Mouse (Mus musculus): Measurements from ENCODE around the gene Ddx27.
"Not testable (repeated sequence)": the region's sequence is repeated elsewhere in the genome, so short reads cannot be mapped to it uniquely, and the experiment has no call there.

The Ddx27 gene

DNA sequence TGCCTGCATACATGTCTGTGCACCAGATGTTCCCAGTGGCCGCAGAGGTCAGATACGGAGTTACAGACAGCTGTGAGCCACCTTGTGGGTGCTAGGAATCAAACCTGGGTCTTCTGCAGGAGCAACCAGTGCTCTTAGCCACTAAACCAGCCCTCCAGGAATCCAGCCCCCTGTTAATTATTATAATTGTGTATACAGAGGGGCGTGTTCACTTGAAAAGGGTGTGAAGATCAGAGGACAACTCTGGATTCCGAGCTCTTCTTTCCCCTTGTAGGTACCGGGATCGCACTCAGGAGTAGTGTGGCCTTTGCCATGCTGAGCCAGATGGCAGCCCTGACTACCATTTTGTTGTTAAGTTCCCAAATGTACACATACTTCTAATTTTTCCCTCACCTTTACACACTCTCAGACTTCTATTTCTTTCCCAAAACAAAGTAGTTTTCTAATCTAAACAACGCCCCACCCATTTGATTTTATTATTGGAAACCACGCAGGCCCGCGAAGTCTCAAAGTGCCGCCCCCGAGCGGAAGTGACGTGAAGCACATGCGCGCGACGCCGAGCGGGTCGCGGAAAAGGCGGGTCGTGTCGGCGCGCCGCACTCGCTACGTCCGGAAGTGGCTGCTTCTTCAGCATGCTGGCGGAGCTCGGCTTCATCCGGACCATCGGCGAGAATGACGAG lies at the start of gene Ddx27:
TSS of gene Ddx27 (plus strand) at position 492 of the 680 bp plus-strand sequence.
- DNase-seq = peak; percentile 95 to 96

DNA sequence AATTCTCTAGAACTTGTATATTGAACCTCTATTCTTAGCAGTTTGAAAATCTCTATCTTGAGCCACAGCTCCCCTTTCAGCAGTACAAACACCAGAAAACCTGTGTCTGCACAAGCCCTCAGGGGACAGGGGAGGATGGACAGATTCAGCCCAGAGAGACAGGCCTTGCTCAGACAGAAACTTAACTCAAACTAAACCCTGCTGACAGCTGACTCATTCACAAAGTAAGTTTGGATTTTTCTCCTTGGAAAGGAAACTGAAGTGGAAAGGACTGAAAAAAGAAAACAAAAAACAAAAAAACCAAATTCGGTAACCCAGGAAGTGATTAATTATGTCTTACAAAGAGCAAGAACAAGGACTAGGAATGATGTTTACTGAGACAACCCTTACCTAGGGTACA lies 41.8 kb upstream of the Ddx27 start:
- DNase-seq = no peak

DNA sequence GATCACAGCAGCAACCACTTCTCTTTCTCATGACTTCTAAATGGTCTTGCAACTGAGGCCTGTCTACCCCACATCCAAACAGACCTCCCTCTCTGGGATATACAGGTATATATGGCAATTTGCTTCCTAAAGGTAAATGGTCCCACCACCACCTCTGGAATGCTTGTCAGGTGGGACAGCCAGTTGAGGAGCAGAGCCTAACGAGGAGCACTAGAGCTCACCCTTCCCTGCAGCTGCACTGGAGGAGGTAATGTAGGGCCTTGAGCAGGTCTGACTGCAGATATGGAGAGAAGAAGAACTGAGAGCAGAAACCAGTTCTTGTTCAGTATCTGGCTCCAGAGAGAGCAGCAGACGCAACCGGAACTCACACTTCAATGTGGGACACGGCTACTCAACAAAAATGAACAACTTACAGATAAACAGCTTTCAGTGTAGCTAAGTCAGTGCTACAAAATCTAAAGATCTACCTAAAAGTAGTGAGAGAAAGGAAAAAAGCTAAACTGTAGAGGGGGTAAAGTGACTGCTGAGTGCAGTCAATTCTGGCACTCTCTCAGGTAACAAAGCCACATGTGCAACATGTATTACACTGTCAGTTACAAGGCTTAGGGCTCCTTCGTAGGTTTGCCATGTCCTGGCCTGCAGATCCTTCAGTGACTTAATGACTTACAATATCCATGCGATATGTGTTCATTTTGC lies 40.7 kb upstream of the Ddx27 start:
- DNase-seq = no peak

DNA sequence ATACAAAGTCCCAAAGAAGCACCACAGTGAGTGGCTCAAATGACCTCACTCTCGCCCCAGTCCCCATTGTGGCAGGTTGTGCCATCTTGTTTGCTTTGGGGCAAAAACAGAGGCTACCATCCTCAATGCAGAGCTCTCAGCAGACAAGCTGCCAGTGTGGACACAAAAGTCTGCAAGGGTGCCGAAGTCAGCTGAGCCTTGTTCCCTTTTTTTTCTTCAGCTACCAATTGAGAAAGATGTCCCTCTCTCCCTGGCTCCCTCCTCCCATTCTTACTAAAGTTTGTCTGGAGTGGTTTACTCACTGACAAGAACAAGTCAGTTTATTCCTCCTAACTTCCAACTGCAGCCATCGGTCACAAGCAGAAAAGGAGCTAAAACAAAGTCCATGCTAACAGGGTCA lies 38.6 kb upstream of the Ddx27 start:
- no peak for DNase-seq

DNA sequence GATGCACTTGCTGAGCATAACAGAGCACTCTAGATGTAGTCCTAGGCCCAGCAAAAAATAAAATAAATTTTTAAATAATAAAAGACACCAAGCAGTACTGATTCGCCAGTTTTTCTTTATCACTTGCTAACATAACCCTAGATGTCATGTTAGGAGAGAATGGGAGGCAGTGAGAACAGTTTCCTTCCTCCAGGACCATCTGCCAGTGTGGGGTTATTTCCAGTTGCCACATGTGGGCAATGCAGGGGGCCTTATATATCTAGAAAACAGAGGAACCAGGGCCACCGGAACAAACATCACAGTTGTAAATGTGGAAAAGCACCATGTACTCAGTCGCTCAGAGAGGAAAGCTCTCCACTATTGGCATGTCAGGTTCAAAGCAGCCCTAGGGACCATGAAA lies 37.5 kb upstream of the Ddx27 start:
- no peak for DNase-seq

DNA sequence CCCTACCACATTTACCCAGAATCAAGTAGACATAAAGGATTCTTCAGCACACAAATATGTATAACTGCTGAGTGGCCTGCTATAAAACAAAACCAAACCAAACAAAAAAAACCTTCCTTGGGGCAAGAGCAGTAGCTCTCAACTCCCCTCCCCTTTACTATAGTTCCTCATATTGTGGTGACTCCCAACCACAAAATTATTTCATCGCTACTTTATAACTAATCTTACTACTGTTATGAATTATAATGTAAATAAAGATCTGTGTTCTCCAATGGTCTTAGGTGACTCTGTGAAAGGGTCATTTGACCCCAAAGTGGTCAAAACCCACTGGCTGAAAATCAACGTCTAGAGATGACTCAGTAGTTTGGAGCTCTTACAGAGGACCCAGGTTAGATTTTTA lies 34.8 kb upstream of the Ddx27 start:
- no peak for DNase-seq

DNA sequence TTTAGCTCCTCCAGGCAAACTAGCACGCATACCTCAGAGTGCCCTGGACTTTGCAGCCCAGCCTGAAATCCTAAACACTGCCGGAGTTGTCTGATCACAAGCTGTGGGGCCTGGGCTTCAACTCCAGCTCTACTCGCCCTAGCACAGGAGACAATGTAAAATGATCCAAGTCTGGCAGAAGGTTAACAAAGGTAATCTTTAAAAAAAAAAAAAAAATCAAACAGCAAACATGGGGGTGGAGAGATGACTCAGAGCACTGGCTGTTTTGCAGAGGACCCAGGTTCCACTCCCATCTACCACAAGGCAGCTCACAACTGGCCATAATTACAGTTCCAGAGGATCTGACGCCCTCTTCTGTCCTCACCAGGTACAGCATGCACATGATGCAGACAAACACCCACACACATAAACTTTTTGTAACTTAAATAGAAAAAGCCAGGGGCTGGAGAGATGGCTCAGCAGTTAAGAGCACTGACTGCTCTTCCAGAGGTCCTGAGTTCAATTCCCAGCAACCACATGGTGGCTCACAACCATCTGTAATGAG lies 31.6 kb upstream of the Ddx27 start:
- DNase-seq = no peak

DNA sequence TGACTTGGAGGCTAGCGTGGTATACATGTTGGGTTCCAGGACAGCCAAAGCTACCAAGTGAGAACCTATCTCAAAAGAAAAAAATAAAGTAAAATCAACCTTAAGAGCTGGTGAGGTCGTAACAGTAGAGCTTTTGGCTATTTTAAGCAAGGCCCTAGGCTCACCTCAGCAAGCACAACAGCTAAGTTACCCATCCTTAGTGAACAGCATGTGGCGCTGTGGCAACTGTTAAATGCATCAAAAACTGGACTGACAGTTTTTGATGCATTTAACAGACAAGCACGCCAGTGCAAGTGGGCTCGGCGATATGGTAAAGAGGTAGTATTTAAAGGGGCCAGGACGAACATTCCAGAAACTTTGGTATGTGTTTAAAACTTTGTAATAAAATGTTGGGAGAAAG lies 24.1 kb upstream of the Ddx27 start:
- DNase-seq = peak in 1 of 2 experiments; percentile 16

DNA sequence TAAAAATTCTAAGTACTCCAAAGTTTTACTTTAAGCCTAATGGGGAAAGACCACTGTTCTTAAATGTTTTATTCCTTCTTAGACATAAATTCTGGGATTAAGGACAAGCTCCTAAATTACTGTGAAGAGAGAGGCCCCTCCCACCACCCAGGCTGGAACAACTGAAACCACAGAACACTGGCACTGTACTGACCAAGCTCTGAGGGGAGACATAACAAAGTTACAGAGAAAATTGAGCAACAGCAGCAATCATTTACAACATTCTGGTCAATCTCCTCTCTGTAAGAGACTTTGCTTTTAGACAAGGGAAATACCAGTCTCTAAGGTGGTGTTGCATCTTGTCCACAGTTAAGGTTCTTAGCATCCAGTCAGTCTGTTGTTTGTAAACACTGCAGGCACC lies 23.0 kb upstream of the Ddx27 start:
- peak in 1 of 2 experiments; percentile 22 for DNase-seq

DNA sequence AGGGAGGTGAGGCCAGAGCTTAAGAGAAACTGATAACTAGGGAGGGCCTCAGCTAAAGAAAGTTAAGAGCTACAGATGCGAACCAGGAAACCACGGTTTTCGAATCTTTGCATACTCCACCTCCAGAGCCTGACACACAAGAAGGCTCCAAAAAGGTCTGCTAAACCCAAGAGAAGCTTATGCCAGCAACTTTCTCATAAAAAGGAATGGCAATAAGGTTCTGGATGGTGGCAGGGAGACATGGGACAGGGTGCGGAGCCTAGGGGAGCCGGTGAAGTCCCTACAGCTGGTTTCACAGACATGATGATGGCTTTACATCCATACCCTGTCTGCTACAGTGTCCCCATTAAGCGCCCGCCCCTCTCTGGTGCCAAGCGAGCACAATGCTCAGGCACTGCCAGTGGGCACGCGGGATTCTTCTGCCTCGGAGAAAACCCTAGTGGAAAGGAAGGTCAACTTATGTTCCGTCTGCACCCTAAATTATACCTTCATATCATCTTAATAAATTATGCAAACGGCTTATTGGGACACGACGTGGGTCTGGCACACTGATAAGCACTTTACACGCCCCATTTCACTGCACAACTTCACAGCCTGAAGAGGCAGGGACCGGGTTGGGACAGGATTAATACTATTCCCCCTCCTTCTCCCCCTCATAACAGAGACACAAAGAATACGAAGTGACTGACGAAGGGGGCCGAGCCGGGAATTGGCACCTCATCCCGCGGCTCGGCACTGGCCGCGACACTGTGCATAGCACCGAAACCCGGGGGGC lies 19.8 kb upstream of the Ddx27 start:
- DNase-seq = peak; percentile 34 to 52

DNA sequence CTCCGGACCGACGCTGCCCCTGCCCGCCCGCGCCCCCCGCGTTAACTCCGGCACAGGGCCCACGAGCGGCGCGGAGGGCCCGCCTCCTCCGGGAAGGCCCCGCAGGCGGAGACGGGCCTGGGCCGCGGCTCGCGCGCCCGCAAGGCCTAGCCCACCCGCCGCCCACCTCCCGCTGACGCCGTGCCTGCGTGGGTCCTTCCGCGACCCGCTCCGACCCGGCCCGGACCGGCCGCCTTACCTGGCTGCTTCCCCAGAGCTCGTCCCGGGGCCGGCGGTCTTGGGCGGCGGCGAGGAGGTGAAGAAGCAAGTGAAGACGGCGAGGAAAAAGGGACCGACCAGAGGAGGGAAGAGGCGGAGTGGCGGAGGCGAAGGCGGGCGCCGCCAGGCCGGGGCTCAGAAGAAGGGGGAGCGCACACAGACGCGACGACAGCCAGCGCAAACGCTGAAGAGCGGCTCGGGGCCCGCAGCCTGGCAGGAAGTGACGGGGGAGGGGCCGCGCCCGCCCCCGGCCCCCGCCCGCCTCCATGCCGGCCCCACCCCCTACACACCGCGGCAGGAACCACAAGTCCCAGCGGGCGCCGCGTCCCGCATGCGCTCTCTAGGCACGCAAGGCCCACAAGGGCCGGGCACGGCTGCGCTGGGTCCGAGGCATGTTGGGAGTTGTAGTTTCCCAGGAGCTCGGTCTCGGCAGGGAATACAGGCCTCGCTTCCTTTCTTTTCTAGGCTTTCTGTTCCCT lies 19.0 kb upstream of the Ddx27 start, which contains the start of gene Stau1:
TSS of gene Stau1 (minus strand) at position 504 of the 737 bp plus-strand sequence.
- peak; percentile 96 to 98 for DNase-seq

DNA sequence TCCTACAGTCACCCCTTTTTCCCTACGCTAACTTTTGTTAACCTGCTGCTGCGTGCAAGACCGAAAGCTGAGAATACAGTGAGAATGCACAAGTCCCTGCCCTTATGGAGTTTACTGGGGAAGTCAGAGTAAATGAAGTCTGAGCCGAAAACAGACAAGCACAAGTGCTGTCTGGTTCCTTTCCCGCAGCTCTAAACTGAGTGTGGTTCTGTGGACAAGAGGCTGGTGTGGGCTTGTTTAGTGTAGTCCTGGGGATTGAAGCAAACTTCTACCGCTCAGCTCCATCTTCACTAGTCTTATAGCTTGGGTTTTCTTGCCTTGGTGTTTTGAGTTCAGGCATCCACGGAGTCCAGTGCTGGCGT lies 18.5 kb upstream of the Ddx27 start:
- no peak for DNase-seq

DNA sequence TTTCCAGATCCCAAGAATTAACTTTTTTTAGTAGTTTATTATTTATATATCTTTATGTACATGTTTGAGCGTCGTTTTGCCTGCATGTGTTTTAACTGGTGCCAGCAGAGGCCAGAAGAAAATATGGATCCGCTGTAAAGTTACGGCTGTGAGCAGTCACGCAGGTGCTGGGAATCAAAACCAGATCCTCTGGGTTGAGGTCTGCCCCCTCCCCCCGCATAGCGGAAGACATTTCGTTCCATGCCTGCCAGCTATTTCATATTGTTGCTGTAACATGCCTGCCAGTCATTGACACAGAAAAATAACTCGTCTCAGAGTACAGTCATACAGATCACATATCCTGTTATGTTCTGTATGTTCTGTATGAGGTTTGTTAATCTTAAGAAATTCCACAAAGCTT lies 13.5 kb upstream of the Ddx27 start:
- no peak for DNase-seq

DNA sequence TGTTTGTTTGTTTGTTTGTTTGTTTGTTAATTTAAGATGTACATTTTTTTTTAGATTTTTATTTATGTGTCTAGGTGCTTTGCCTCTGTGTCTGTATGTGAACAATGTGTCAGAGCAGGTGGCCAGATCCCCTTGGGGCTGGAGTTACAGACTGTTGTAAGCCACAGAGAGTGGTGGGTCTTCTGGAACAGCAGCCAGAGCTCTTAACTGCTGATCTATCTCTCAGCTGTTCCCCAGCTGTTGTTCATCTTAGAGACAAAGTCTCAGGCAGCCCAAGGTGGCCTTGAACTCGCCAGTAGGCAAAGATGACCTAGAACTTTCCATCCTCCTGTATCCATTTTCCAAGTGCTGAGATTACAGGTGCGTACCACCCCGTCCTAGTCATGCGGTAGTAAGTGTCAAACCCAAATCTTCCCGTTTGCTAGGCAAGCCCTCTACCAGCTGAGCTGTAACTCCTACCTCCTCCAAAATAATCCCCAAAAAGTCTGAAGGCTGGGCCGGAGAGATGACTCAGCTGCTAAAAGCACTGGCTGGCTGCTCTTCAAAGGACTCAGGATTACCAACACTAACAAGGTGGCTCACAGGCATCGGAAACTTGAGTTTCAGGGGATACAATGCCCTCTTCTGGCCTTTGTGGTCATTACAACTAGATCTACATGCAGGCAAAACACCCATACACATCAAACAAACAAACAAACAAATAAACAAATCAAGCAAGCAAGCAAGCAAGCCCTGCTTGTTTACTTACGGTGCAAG lies 10.7 kb upstream of the Ddx27 start:
- peak; percentile 45 to 57 for DNase-seq

DNA sequence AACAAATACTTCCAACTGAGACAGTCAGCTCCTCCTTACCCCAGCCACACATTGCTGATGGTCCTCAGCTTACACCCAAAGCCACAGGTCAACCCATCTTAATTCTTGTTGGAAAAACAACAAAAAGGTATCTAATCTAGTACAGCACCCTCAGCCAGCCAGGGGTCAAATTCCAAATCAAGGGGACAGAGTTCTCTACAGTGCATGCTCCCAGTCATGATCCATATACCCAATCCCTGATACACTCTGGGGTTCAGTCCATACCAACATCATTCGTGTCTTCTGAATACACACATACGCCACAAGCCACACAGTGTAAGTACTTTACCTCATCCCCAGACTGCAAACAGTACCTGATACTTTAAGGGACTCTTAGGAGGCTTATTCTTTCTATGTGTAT lies 8.6 kb upstream of the Ddx27 start:
- no peak for DNase-seq

DNA sequence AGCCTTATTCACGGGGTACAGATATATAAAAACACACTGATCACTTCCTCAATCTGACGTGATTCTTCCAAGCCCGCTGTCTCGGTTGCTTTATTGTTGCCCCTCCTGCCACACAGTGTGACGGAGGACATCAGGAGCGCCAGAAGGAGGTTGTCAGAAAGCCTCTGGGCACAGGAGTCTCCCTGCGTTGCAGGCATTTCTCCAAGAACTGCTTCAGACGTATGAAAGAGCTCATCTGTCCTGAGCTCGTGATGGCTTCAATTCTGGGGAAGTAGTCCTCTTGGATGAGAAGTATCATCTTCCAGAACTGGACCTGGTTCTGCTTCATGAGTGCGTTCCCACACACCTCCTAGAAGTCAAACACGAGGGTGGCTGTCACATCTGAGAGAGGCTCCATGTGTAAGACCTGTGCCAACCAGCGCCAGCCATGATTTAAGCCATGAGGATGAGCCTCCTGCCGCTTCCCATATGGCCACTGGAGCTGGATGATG lies 7.9 kb upstream of the Ddx27 start:
- DNase-seq = no peak

DNA sequence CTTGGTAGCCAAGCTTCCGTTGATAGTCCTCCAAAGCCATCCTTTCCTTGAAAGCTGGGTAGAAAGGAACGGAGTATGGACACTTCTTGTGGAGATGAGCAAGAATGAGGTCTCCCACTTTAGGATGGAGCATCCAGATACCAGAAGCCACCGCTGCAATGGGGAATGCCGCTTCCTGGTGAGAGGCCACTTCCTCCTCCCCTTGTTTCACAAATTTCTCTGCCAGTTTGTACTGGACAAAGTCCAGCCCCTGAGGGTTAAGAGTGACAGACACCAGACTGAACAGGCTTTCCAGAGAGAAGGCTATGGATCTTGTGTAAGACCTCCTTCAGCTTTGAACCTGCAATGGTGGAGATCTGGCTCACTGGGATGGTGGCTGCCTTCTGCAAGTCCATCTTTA lies 7.4 kb upstream of the Ddx27 start:
- not testable (repeated sequence) for DNase-seq

DNA sequence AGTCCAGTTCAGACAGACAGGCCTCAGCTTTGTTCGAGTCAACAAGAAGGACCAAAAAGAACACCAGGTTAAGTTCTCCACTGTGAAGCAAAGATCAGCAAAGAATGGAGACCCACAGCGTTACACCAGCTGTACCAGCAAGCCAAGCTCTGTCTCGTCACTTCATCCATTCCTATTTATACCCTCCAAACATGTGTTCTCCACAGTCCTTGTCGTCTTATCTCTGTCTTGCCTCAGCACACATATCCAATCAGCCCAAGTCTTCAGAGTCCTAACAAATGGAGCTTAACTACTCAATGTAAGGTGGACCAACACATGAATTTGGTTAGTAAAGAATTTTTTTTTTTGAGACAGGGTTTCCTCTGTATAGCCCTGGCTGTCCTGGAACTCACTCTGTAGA lies 5.5 kb upstream of the Ddx27 start:
- no peak for DNase-seq

DNA sequence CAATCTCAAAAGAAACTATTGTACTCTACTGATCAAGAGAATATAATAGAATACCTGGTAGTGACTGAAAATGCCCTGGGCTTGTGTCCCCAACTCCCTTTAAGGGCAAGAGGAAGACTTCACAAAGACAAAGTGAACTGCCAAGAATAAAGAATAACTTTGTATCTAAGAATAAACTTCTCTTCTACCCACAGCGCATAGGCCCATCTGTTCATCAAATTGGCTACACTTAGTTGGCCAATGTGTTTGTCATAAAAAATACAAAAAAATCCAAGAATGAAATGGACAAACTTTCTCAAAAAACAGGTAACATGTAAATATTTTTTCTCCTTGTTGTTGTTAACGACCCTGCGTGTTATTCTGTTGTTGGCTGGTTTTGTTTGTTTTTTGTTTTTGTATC lies 4.4 kb upstream of the Ddx27 start:
- DNase-seq = no peak

DNA sequence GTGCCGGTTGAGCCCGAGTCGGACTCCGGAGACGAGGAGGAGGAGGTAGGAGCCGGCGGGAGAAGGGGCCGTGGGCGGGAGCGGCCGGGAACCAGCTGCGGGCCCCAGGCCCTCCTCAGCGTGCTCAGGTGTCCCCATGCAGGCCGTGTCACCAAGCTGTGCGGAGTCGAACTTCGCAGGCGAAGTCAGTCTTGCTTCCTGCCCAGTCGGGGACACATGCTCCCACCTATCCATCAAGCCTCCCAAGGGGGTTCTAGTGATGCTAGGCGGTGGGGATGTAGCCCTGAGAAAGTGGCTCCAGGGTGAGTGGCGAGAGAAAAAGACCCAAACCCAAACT lies 357 bp downstream of the Ddx27 start:
- no peak for DNase-seq

DNA sequence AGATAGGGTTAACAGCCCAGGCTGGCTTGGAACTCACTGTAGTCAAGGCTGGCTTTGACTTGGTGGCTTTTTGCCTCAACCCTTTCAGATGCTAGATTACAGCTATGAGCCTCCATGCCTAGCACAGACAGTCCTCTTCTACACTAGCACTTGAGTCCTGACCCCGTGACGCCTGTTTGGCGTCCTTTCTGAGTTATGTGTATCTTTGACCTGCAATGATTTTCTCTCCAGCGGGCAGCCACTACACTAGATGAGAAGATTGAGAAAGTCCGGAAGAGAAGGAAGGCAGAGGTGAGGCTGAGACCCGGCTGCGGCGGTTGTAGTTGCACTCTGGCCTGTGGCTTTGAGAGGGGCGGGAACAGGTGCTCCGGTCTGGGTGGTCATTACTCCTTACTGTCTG lies 4.4 kb downstream of the Ddx27 start:
- DNase-seq = no peak

DNA sequence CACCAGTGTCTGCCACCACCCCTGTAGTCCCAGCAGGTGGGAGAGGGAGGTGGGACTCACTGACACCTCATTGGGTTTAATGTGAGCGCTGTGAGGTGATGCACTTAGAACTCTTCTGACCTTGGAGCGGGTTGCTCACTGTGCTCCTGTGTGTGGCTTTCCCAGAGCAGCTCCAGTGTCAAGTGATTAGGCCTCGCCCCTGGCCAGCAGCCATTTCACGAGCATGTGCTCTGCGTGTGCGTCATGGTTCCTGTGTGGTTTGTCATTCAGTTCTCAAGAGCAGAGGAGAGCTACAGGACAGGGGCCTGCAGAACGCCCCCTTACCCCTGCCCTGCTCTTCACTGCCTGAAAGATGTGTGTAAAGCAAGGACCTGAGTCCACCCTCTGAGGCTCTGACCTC lies 13.6 kb downstream of the Ddx27 start:
- no peak for DNase-seq
